Mouse (Mus musculus): ENCODE data around the gene Cfap161. TPM values are rescaled to one million over a fixed set of nuclear protein-coding genes. Genes with fewer than 3 reads are reported as not detected.

The Cfap161 gene
- total RNA-seq, 1 experiment from 2014 or later, result not detected

- ATAC-seq (ENCODE audit: extremely low read depth, insufficient number of reproducible peaks, low FRiP score, poor library complexity, severe bottlenecking), result no peak
Measured at GRCm38 (mm10) chr7:83806934-83807333, 12.3 kb upstream of the Cfap161 start.

GRCm38 (mm10) chr7:83803777-83804176 lies 9.1 kb upstream of the Cfap161 start:
- no peak for ATAC-seq (ENCODE audit: extremely low read depth, insufficient number of reproducible peaks, low FRiP score, poor library complexity, severe bottlenecking)

- peak; percentile 42; the same call in 1 of the 2 replicates for ATAC-seq (ENCODE audit: extremely low read depth, insufficient number of reproducible peaks, low FRiP score, poor library complexity, severe bottlenecking)
Measured at GRCm38 (mm10) chr7:83802509-83802908, 7.8 kb upstream of the Cfap161 start.

DNA sequence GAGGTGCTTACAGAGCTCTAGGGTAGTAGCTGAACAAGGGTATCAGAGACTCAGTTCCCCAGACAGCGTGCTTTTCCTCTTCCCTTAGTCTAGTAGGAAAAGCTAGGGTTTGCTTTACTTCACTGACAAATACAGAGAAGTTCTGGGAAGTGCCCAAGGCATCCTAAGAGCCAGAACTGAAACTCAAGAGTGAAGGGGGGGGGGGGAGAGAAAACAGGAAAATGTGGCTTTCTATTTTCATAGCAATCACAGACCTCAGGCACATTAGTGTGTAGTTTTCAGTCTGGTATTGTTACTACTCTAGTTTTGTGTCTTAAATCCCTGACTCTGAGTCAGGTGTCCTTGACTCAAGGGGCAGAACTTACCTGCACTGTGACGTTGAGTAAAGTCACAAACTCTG lies 7.3 kb upstream of the Cfap161 start:
- no peak for ATAC-seq (ENCODE audit: extremely low read depth, insufficient number of reproducible peaks, low FRiP score, poor library complexity, severe bottlenecking)

DNA sequence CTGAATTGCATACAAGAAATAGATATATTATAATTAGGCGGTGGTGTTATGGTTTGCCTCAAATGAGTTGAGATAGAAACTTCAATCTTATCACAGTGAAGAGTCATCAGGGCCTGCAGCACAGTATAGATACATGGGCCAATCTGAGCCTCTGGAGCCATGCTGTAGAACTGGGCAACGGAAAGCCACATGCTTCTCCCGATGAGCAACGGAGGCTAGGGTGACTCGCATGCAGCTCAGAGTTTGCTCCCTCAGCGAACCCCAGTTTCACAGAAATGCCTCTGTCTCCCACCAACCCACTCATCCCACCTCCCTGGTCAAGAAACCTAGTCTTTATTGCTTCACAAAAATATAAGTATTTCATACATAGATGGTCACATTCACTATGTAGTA lies 6.8 kb upstream of the Cfap161 start:
- ATAC-seq (ENCODE audit: extremely low read depth, insufficient number of reproducible peaks, low FRiP score, poor library complexity, severe bottlenecking), result no peak

DNA sequence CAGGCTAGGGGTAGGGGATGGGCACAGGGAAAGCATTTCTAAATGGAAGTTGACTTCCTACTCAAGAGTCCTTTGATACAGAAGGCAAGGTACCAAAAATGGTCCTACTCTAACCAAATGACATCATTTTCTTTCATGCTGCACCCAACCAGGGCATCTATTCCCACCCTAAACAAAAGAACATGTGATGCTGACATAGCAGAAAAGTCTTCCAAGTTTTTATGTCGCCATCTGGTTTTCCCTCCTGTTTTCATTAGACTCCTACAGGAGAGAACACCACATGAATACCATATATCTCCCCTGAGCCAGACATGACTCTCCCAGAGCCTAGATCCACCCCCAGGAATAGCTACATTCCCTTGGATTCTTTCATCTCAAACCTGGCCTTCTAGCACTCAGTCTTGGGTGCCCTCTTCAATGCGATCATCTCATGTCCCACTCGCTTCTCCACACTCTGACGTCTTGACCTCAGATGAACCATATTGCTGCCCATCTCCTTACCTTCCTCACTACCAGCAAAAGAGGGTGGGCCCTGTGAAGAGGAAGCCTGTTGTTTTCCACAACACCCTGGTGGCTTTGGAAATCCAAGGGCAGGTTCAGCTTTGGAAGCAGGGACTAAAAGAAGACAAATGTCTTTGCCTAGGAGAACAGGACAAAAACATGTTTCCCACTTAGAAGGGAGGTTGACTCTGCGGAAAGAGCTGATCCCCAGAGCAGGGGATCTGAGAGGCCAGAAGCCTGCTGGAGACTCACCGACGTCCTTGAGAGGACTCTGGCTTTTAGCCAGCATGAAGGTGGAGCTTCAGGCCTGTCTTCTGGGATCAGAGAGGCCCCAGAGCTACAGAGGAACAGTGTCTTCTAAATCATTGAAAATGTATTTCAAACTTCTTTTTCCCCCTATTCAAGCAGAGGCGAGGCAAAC lies 6.1 kb upstream of the Cfap161 start:
- ATAC-seq (ENCODE audit: extremely low read depth, insufficient number of reproducible peaks, low FRiP score, poor library complexity, severe bottlenecking), result no peak

- ATAC-seq (ENCODE audit: extremely low read depth, insufficient number of reproducible peaks, low FRiP score, poor library complexity, severe bottlenecking), result no peak
Measured at GRCm38 (mm10) chr7:83800071-83800470, 5.4 kb upstream of the Cfap161 start.

- no peak for ATAC-seq (ENCODE audit: extremely low read depth, insufficient number of reproducible peaks, low FRiP score, poor library complexity, severe bottlenecking)
Measured at GRCm38 (mm10) chr7:83798004-83798403, 3.3 kb upstream of the Cfap161 start.

DNA sequence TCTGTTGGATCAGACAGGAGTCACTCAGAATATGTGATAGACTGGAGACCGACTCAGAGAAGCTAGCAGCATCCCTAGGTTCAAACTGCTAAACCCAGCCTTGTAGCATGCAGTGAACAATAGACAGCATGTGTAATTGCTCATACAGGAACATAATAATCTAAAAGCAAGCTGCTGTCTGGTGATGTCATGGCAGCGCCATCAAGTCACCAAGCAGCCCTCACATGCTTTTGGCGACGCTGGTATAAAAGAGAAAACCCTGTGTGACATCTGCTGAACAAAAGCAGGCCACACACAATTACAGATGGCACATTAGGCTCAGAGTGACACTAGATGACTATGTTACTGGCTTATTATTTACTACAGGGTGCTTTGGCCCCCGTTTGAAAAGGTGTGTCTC lies 1.5 kb upstream of the Cfap161 start:
- ATAC-seq (ENCODE audit: extremely low read depth, insufficient number of reproducible peaks, low FRiP score, poor library complexity, severe bottlenecking), result no peak

- ATAC-seq (ENCODE audit: extremely low read depth, insufficient number of reproducible peaks, low FRiP score, poor library complexity, severe bottlenecking), result no peak
Measured at GRCm38 (mm10) chr7:83794006-83794683, 535 bp downstream of the Cfap161 start.

DNA sequence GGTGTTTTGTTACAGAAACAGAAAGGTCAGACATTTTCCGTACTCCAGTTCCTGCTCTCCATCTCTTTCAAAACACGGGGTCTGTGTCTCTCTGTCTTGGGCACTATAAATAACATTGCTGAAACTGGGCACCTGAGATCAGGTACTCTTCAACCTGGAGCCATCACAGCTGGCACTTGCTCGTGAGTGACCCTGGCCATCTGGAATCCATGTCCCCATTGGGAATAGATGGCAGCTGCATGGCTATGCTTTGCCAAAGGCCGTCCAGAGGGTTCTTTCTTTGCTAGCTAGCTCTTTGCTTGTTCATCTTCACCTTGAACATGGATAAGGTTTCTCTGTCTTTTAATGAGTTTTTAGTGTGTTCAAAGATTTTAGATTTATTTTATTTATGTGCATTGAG lies 13.8 kb downstream of the Cfap161 start:
- ATAC-seq (ENCODE audit: extremely low read depth, insufficient number of reproducible peaks, low FRiP score, poor library complexity, severe bottlenecking), result no peak

GRCm38 (mm10) chr7:83780026-83780425 lies 14.7 kb downstream of the Cfap161 start:
- no peak for ATAC-seq (ENCODE audit: extremely low read depth, insufficient number of reproducible peaks, low FRiP score, poor library complexity, severe bottlenecking)

DNA sequence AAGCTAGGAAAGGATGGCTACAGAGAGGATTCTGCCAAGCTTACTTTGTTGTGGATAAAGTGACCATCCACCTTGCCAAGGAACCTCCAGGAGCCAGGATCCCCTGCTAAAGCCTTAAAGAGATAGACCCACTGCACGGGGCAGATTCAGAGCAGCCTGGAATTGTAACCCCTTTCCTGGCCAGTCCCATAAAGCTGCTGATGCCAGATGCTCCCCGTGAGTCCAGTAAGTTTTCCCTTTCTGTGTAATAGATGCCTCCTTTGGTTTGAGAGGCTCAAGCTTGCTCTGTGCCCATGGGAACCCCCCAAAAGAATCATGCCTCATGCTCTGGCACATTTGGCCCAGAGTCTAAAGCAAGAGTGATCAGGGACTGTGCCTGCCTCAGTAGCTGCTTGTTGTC lies 15.7 kb downstream of the Cfap161 start:
- no peak for ATAC-seq (ENCODE audit: extremely low read depth, insufficient number of reproducible peaks, low FRiP score, poor library complexity, severe bottlenecking)

DNA sequence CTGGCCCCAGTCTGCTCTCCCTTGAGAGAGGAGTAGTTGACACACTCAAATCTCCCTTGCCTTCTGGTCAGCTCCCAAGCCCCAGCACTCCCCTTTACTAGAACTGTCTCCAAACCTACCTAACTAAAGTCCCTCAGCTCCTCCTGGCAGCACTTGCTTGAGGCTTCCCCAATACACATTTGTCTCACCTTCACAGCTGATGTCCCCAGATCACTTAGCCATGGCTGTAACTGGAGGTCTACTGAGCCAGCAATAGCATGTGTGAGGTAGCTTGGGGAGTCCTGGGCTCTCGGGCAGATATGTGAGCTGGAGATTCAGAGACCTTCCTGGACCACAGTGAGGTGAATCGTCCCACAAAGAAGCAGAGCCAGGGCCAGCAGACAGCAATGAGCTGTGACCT lies 16.2 kb downstream of the Cfap161 start:
- ATAC-seq (ENCODE audit: extremely low read depth, insufficient number of reproducible peaks, low FRiP score, poor library complexity, severe bottlenecking), result no peak

- ATAC-seq (ENCODE audit: extremely low read depth, insufficient number of reproducible peaks, low FRiP score, poor library complexity, severe bottlenecking), result peak; percentile 40; the same call in 1 of the 2 replicates
Measured at GRCm38 (mm10) chr7:83774721-83775120, 20.0 kb downstream of the Cfap161 start.

DNA sequence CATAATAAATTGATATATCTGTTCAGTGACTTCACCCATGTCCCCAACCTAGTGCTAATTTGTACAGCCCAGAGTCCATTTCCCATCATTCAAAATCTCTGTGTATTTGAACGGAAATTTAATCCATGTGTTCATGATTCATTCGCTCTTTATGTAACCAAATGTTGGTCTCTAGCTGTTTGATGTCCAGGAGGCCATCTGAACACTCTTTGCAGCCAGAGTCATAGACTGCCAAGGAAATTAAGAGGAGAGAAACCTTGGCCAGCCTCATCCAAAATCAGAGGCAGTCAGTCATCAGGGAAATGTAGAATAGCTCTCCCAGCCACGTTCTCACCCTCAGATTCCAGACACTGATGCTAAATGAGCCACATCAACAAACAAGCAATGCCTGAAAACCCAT lies 31.0 kb downstream of the Cfap161 start:
- no peak for ATAC-seq (ENCODE audit: extremely low read depth, insufficient number of reproducible peaks, low FRiP score, poor library complexity, severe bottlenecking)

- ATAC-seq (ENCODE audit: extremely low read depth, insufficient number of reproducible peaks, low FRiP score, poor library complexity, severe bottlenecking), result no peak
Measured at GRCm38 (mm10) chr7:83762336-83762735, 32.3 kb downstream of the Cfap161 start.

GRCm38 (mm10) chr7:83751055-83751454 lies 43.6 kb downstream of the Cfap161 start:
- no peak for ATAC-seq (ENCODE audit: extremely low read depth, insufficient number of reproducible peaks, low FRiP score, poor library complexity, severe bottlenecking)

DNA sequence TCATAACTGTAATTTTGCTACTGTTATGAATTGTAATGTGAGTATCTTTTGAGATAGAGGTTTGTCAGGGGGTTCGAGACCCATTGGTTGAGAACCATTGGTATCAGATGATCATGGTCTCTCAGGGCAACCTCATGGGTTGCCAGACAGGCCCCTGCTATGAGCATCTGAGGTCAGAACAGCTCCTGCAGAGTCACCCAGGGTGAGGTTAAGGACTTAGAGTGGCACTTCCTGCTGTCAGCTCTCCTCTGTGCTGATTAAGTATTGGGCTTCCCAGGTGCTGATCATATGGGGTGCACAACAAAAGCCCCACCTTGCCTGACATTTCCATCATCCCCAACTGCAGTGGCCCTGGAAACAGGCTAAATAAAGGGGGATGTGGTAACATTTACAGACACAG lies 46.3 kb downstream of the Cfap161 start:
- no peak for ATAC-seq (ENCODE audit: extremely low read depth, insufficient number of reproducible peaks, low FRiP score, poor library complexity, severe bottlenecking)

GRCm38 (mm10) chr7:83746107-83746687 lies 48.5 kb downstream of the Cfap161 start:
- ATAC-seq (ENCODE audit: extremely low read depth, insufficient number of reproducible peaks, low FRiP score, poor library complexity, severe bottlenecking), result no peak

All from neutrophil, adult 5-6 weeks (primary cell).